9 mouse cellular contexts compared by ENCODE assay signal in genomic region chr1:186448841-186449650, GRCm38 (mm10).
A peak's percentile ranks its signal among the peaks of the same experiment; 100 is the strongest.
DNase-seq lines count a peak whose midpoint lies in the region; ATAC-seq lines count a peak whose summit lies in the region.
"Had no signal": no experiment of that assay in that cellular context is flagged by ENCODE, and none has a peak within 500 bp of the region (broad histone marks: within the 10 kb centered on the region; RNA-seq: fewer than 3 reads in every experiment).

No protein-coding gene starts in this region.

- no peaks in the 10 kb centered on the region for H3K36me3 ChIP-seq in forebrain, embryonic 10.5 days (replicated peaks)
- no peaks in the 10 kb centered on the region for H3K36me3 ChIP-seq in forebrain, embryonic 11.5 days (ENCODE audit: control insufficient read depth, insufficient read depth, low read length)
- H3K36me3 ChIP-seq in embryonic facial prominence, embryonic 13.5 days = no peaks in the 10 kb centered on the region

- no peaks in the 10 kb centered on the region for H3K27me3 ChIP-seq in forebrain, embryonic 10.5 days (ENCODE audit: poor library complexity, severe bottlenecking)
- H3K27me3 ChIP-seq in forebrain, embryonic 11.5 days (ENCODE audit: control insufficient read depth, insufficient read depth, low read length) = no peaks in the 10 kb centered on the region
- H3K27me3 ChIP-seq in embryonic facial prominence, embryonic 13.5 days = no peaks in the 10 kb centered on the region

- WGBS in forebrain, embryonic 10.5 days = 43% methylated on average over 16 of the region's 16 CpGs
- 45% methylated on average over 16 of the region's 16 CpGs for WGBS in forebrain, embryonic 11.5 days
- WGBS in embryonic facial prominence, embryonic 13.5 days = 8% methylated on average over 16 of the region's 16 CpGs

- H3K27ac ChIP-seq in forebrain, embryonic 10.5 days = peak overlapping the region; percentile 56
- H3K27ac ChIP-seq in forebrain, embryonic 11.5 days (ENCODE audit: low read depth, low read length) = no peak overlapping the region
- peak overlapping the region; percentile 92 for H3K27ac ChIP-seq in embryonic facial prominence, embryonic 13.5 days
- H3K27ac ChIP-seq: liver, embryonic 14.5 days had no signal

- H3K4me1 ChIP-seq in forebrain, embryonic 10.5 days = peaks cover 17% of the 10 kb centered on the region
- H3K4me1 ChIP-seq in forebrain, embryonic 11.5 days (replicated peaks; ENCODE audit: control insufficient read depth, insufficient read depth, low read length) = no peaks in the 10 kb centered on the region
- H3K4me1 ChIP-seq in embryonic facial prominence, embryonic 13.5 days = peaks cover 38% of the 10 kb centered on the region

- no peak overlapping the region for H3K9ac ChIP-seq in forebrain, embryonic 11.5 days (ENCODE audit: low read length)
- 0 out of 2 replicates have a peak overlapping the region, but pooled peaks have one; percentile 8 for H3K9ac ChIP-seq in embryonic facial prominence, embryonic 13.5 days
- H3K9ac ChIP-seq: liver, embryonic 14.5 days had no signal

- no peak overlapping the region for H3K4me3 ChIP-seq in forebrain, embryonic 10.5 days
- H3K4me3 ChIP-seq in forebrain, embryonic 11.5 days (ENCODE audit: low read depth, low read length) = no peak overlapping the region
- H3K4me3 ChIP-seq in embryonic facial prominence, embryonic 13.5 days = no peak overlapping the region

- no peak overlapping the region for H3K4me2 ChIP-seq in forebrain, embryonic 11.5 days (ENCODE audit: low read depth, low read length, severe bottlenecking)
- H3K4me2 ChIP-seq in embryonic facial prominence, embryonic 13.5 days = peak overlapping the region; percentile 39

- DNase-seq in forebrain, embryonic 10.5 days (ENCODE audit: extremely low spot score, low spot score) = no peak
- no peak for DNase-seq in forebrain, embryonic 11.5 days (ENCODE audit: low spot score)
- peak; percentile 42 for DNase-seq in Muller cell, postnatal 12 days (ENCODE audit: inconsistent ontology term)
- DNase-seq in kidney, postnatal 14 days = peak; percentile 36
- DNase-seq in yolk sac, embryonic 10.5 days (ENCODE audit: low spot score) = peak; percentile 22
- DNase-seq in B cell, adult 2 months = no peak
- DNase-seq in frontal cortex, postnatal 10 days (ENCODE audit: low spot score in 2 of 2) = no peak

- H3K9me3 ChIP-seq in forebrain, embryonic 10.5 days = no peaks in the 10 kb centered on the region
- no peaks in the 10 kb centered on the region for H3K9me3 ChIP-seq in forebrain, embryonic 11.5 days (ENCODE audit: control insufficient read depth, low read length)
- no peaks in the 10 kb centered on the region for H3K9me3 ChIP-seq in embryonic facial prominence, embryonic 13.5 days

- no peak for ATAC-seq in forebrain, embryonic 11.5 days (replicated peaks; ENCODE audit: low FRiP score)
- no peak for ATAC-seq in embryonic facial prominence, embryonic 13.5 days (ENCODE audit: insufficient number of reproducible peaks, insufficient read depth, low FRiP score, low TSS enrichment, low read depth)

Comparison
In these comparisons a context has a peak if more than half of its experiments do, and no peak if none do; other contexts are left out.
1. DNase-seq: peak in Muller cell, postnatal 12 days (single experiment), kidney, postnatal 14 days (single experiment) and yolk sac, embryonic 10.5 days (single experiment); none in forebrain, embryonic 10.5 days (single experiment), forebrain, embryonic 11.5 days (single experiment), B cell, adult 2 months (0 of 2) and frontal cortex, postnatal 10 days (0 of 2).